Mouse (Mus musculus) ES-CJ7 (cell line): Measurements from ENCODE around the gene Asxl1.

Source experiments
- DNase-seq: peaks from one replicate; pipeline ENCODE4 v3.0.0; 2011; ENCODE audit warnings: low read depth, low spot score

The Asxl1 gene

DNA sequence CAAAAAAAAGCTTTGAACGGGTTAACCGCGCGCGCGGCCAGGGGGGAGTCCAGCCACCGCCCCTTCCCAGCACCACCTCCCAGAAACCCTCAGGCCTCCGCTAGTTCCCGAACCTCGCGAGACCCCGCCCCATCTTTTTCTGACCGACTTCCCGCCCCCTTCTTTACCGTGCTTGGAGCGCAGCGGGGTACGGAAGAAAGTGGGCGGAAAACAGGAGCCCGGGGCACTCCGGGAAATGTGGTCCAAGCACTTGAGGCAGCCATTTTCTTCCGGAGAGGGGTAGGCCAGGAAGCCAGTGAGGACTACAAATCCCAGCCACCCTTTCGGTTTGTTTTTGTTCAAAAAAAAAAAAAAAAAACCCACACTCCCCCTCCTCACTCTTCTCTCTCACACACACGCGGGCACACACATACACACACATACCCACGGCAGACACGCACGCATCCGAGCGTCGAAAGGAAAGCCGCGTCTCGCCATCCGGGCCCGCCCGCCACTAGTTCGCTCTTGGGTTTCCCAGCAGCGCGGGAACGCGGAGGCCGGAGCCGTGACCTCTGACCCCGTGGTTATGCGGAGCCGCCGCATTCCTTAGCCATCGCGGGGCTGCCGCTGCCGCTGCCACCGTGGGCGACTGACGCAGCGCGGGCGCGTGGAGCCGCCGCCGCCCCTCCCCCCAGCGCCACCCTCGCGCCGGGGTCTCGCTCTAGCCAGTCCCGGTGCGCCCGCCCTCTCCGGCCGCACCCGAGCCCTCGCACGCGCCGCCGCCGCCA, at the start of gene Asxl1:
Gene Asxl1, plus strand, starts transcription at position 376 of the 767 bp plus-strand sequence.
- peak; percentile 99 for DNase-seq

DNA sequence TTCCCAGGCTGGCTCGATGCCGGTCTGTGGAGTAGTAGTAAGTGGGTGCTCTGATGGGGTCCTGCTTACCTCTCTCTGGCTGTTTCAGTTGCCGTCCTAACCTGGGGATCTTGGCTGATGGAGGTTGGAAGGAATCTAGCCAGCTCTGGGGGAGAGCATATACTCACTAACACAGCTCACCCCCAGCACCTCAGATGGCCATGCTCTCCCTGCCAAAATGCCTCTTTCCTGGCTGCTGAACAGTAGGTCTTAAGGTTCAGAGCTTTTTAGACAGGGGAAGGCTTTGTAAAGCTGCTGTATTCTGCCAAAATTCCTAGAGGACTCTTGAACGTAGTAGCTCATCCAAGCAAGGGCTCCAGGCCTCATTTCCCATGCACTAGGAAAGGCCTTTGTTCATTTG, 47.9 kb upstream of the Asxl1 start:
- DNase-seq = no peak

DNA sequence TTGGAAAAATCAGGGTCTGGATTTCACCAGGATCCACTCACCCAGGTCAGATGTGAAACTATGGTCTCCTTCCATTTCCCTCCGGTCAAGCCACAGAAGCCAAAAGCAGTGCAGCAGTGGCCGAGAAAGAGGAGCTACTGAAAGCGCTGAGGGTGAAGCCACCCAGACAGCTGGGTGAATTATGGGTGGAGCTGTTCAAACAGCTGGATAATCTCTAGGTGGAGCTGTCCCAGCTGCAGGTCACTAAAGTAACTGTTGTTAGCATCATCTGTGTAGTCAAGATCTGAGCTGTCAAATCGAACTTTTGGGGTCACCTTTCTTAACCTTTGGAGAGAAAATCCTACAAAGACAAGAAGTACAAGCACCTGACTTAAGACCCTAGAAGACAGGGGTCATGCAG, 47.2 kb upstream of the Asxl1 start:
- DNase-seq = no peak

DNA sequence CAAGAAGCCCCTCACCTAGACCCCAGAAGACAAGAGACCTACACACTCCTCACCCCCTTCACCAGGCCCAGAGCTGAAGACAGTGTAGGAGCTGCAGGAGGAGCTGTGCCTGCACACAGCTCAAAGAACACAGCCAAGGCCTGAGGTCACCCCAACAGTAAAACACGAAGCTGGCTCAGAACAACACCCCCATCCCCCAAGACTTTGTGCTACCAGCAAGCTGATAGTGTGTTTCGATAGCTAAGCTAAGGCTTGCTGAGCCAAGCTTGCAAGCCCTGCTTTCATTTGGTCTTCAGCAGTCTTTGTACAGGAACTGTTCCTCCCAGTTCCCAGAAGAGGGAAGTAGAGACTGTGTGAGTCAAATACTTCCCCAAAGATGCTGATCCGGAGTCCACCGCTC, 46.8 kb upstream of the Asxl1 start:
- no peak for DNase-seq

DNA sequence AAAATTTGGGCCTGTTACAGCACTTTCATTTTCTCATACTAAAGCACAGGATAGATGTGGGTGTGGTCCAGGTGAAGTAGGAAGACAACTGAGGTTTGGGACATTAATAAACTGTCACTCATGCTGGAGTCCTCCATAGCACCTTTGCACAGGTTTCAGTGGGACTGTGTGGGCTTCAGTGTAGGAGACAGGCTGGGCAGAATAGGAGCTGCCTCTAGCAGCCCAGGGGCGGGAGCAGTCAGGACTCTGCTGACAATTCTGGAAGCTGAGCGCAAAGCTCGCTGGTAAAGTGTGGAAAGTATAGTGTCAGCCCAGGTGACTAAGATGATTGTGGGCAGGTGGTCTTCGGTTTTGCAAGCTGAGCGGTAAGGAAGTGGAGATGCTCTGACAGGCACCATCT, 44.5 kb upstream of the Asxl1 start:
- DNase-seq = no peak

DNA sequence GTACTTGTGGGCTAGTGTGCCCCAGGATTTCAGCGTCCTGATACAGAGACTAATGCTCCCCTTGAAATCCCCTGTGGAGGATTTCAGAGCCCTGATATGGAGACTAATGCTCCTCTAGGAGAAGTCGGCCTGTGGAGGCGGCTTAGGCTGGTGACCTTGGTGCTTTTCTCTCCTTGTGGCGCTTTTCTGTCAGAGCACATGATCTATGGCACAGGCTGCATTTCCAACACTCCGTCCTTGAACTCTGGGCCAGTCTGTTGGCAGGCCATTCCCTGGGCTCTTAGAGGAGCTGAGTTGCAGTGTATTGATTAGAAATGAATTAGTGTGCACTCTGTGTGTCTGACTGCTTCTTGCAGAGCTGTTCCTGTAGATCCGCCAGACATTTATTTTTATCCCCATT, 40.4 kb upstream of the Asxl1 start:
- no peak for DNase-seq

DNA sequence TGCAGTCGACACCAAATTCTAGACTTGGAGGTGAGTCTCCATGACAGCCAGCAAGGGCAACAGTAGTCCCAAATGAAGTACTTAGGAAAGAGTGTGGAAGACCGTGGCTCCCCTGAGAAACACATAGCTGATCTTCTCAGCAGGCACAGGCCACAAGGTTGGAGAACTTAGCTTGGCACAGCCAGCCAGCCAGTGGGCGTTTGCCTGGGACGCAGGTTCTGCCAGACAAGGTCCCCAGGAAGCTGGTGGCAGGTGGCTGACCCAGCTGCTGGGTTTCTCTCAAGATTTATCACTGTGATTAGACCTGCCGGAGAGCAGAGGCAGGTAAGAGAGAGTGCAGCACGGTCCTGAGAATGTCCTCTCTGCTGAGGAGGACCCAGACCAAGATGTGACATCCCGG, 37.0 kb upstream of the Asxl1 start:
- no peak for DNase-seq

DNA sequence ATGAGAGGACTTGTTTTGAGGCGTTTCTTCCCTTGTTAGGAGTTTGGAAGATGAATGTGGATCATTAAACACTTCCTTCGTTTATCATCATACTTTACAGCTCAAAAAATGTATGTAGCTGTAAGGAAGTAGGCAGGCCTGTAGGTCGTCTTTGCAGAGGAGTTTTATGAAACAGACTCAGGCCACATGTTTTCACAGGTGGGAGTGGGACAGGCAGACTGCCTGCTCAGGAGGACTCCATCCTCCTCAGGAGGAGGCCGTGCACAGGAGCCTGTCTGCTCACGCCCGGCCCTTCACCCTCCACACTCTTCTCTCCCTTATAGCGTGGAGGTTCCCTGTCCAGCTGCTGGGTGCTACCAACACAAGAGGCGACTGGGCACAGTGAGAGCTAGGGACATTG, 36.5 kb upstream of the Asxl1 start:
- no peak for DNase-seq

DNA sequence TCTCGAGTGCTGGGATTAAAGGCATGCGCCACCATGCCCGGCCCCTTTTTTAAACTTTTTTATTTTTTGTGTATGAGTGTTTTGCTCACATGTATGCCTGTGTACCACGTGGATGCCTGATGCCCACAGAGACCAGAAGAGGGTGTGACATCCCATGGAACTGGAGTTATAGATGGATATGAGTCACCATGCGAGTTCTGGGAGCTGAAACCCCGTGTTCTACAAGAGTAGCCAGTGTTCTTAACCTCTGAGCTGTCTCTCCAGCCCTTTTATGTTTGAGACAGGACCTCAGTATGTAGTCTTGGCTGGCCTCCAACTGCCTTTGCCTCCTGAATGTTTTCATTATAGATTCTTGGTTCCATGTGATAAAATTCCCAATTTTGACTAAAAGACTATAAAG, 35.4 kb upstream of the Asxl1 start:
- DNase-seq = no peak

DNA sequence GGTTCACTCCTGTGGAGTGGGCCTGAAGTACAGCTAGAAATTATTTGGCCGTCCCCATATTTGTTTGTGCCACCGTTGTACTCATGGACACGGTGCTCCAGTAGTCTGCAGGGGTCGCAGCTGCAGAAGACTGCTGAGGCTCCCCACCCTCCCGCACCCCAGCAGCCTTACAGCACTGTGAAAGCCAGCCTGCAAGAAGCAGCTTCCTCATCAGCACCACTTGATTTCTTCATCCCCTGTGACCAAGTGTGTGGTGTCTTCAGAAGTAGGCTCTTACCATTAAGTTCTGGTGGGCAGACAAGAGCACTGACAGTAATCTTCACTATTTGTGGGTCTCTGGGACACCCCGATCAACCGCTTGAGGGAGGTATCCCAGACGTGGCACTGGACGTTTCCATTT, 32.7 kb upstream of the Asxl1 start:
- no peak for DNase-seq

DNA sequence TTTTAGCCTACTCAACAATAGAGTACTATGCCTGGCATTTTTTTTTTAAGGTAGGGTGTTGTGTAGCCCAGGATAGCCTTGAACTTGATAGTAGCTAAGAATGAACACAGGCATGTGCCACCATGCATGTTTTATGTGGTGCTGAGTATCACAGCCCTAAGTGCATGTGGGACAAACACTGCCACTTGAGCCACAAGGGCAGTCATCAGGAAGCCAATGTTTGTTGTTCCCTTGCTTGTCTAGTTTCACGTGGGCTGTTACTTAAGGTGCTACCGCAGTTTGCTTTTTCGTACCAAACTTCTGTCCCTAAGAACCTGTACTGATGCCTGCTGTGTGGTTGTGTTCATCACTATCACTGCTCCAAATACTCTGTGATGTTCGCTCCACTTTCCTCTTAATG, 27.2 kb upstream of the Asxl1 start:
- no peak for DNase-seq

DNA sequence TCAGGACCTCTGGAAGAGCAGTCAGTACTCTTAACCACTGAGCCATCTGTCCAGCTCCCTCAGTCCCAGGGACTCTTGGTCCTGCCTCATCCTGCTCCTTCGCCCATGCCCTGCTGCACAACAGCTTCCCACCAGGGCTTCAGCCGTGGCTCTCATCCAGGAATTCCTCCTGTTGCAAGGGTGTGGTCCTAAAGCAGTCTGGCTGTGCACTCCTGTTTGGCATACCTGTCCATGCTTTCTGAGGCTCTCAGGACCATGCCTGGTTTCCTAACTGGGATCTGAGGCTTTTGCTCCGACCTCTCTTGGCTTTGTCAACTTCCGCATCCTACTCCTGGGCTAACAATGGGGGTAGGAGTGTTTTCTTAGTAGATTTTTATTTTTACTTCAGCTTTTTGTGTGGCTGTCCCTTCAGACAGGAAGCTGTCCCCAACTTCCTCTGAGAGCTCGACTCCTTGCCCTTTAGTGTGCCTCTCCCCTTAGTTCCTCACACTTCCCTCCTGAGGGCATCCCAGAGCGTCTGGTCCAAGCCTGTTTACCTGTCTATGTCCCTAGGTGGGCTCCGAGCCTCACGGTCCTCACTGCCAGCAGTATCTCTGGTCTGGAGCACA, 26.5 kb upstream of the Asxl1 start:
- DNase-seq = no peak

DNA sequence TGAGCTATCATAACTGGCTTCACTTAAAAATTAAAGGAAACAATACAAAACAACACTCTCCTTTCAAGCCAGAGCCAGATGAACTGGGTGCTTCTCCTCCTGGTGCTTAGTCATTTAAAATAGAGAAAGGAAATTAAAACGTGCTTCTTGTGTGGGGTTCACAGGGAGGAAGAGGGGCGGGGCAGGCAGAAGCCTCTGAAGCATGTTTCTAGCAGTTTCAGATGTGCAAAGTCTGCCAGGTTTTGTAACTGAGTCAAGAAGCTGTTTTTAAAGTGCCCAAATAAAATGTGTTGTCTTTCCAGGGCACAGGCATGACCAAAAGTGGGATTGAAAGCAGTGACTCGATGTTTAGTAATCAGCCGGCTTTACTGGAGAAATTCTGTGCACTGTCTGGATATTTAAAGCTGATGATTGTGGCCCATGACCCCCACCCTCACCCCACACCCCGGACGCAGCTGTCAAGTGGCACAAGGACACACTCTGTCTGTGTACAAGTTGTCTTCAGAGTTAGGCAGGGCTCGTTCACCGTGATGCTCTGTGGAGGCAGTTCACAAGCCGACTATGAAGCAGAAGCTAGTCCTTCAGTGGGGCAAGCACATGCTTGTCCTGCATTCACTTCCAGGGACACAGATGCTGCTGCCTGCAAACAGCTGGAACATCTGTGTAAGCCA, 19.8 kb upstream of the Asxl1 start:
- no peak for DNase-seq

DNA sequence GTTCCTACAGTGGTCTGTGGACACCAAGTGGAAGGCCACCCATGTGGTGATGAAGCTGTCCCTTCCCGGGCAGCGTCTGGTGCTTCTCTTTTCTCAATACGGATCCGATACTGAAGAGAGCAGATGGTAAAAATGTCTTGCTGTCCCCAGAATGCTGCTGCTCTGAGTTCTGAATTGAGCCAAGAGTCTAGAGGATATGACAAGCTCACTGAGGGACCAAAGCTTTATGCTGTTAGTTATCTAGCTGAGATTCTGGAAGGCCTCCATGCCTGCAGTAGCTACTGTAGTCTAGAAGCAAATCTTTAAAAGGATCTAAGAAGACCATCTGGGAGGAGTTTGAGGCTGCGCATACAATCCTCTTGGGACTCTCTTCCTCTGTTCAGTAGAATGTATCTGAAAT, 13.4 kb upstream of the Asxl1 start:
- DNase-seq = no peak

DNA sequence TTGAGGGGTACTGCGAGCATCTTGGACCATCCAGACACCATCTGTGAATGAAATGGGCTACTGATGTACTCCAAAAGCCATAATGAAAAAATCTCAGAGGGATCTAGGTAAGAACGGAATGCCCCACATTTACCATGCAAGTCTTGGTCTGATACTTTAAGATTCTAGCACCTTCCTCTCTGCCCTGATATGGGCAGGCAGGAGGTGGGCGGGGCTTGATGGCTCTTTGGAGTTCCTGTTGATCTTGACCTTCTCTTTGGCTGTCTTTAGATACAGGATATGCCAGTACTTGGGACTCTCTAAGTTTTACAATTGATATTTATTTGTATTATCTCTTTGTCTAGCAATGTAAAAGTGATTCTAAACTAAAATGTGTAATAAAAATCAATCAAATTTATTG, 12.6 kb upstream of the Asxl1 start:
- no peak for DNase-seq

DNA sequence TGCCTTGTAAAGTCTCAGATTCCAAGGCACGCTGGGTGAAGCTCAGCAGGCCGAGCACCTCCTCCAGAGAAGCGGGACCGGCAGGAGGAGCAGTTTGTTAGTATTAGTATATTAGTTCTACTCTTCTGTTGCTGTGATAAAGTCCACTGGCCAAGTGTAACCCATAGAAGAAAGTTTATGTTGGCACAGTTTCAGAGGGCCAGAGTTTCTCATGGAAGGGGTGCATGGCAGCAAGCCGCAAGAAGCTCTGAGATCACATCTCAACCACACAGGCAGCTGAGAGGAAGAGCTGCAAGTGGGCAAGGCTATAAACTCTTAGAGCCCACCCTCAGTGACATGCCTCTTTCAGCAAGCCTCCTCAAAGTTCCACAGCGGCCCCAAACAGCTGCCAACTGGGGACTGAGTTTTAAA, 11.8 kb upstream of the Asxl1 start:
- DNase-seq = no peak

DNA sequence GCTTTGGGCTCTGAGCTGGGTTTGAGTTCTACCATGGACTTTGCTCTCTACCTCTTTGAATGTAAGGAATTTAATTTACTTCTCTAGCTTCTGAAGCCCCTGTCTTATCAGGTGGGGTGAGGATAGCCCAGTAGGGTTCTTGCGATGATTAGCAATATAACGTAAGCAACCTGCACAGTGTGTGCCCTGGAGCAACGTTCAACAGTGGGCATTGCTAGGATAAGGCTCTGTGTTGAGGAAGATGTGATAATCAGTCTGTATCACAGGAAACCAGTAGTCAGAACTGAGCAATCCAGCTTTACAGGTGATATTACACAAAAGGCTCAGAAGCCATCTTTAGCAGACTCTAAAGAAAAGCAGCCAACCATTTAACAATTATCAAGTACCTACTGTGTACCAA, 11.3 kb upstream of the Asxl1 start:
- no peak for DNase-seq

DNA sequence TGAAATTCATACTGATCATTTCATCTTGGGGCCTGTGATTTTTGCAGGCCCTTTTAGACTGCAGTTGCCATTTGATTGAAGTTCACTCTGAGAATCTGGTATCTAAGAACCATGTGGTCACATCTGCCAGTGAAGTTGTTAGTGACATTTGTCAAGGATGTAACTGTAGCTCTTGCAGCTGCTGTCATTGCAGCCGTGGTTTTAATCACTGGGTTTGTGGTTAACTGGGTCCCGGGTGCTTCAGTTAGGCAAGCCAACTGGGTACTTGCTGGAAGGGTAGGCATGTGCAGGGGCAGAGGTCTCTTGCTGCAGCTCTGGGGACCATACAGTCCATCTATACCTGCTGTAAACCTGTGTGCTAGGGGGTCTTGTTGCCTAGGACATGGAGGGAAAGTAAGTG, 9.5 kb upstream of the Asxl1 start:
- DNase-seq = no peak

DNA sequence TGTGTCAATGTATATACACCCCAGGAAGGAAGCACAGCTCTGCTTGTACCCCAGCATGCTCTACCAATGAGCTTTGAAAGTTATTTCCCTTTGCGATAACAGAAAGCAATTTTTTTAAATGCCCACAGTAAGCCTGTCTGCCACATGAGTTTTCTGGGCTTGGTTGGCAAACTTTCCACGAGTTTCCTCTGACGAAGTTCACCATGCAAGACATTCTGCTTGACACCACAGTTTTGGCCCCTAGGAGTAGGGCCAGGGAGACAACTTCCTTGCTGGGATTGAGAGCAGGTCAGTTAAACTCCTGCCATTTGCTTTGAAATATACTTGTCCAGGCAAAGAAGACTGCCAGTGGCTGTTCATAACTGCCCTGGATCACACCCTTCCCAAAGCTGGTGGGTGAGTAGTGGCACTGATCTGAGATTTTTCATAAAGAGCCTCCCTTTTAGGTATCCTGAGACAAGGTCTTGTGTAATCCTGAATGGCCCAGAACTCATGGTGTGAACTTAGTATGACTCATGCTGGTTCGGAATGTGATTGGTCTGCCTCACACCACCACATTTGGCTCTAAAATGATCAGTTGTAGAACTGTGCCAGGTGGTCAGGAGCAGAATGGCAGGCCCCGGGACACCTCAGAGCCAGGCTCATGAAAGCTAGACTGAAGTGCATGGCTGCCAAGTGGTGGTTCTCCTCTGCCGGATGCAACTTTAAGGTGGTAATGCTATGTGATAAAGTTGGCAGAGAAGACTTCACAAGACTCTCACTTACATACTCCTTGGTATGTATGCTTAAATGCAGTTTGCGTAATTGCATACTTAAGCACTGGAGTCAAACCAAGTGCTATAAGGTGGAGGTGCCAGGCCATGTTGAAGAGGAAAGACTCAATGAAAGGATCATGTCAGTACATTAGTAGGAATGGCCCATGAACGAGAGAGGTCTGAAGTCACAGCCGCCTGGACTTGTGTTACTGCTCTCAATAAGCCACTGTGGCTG, 7.0 kb upstream of the Asxl1 start:
- no peak for DNase-seq

DNA sequence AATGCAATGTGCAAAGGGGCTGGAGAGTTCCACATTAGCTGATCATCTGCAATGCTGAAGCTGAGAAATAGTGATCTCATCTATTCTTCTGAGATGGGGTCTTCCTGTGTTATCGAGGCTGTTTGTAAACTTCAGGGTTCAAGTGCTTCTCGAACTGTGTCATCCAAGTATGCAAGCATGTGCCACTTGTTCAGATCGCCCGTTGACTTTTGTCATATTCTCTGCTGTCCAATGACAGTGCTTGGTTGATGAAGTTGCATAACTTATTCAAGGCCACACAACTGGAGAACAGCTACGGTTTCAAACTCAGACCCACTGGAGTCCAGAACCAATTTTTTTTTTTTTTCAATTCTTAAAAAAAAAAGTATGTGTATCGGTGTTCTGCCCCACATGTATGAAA, 3.5 kb upstream of the Asxl1 start:
- DNase-seq = no peak

DNA sequence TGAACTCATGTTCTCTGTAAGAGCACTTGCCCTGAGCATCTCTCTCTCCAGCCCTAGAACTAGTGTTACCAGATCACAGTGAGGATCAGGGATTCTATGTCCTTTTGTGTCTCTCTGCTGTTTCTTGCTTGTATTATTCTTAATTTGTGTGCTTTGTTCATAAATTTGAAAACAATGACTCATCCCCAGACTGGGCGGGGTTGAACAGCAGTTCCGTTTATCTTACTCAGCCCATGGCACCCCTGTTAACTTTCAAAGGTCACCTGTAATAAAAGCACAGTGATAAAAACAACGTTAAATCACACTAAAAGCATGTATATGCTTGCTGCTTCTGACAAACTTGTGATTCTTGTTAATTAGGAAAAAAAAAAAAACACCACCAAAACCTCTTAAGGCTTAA, 3.0 kb upstream of the Asxl1 start:
- no peak for DNase-seq

DNA sequence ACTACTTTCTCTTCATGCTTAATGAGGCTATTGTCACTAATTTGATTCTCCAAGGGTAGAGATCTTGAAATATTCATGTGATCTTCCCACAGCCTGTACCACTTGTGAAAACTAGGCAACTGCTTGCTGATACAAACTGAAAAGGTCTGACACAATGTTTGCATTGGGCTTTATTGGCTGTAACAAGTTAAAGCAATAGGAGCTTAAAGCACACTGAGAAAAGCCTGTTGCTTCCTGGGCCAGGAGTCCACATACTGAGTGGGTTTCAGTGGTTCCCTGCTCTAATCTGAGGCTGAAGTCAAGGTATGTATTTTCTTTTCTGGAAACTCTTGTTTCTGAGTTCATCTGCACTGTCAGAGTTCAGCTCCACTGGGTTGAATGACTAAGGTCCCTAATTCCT, 2.4 kb upstream of the Asxl1 start:
- DNase-seq = no peak
